Mouse (Mus musculus): ENCODE data around the gene Gm14139. TPM values are rescaled to one million over a fixed set of nuclear protein-coding genes. Genes with fewer than 3 reads are reported as not detected.

Gene Gm14139
- total RNA-seq (2023): not detected

DNA sequence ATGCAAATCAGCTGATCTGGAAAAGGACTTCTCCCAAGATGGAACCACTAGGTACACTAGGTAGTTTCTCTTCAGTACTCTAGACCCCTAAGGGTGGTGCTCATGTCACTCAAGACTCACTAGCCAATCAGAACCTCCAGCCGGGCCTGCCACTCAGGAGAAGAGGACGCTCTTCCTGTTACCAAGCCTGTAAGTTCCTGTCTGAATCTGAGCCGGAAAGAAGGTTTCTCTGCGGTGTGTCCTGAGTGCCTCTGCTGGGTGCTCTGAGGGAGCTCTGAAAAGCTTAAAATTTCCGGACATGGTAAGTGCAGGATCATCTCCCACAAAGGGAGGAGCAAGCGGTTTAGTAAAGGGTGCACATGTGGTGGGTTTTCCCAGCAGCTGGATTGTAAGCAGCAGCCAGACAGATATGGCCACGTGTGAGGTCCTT lies at the start of gene Gm14139:
TSS of gene Gm14139 (plus strand) at position 186 of the 430 bp plus-strand sequence.

DNA sequence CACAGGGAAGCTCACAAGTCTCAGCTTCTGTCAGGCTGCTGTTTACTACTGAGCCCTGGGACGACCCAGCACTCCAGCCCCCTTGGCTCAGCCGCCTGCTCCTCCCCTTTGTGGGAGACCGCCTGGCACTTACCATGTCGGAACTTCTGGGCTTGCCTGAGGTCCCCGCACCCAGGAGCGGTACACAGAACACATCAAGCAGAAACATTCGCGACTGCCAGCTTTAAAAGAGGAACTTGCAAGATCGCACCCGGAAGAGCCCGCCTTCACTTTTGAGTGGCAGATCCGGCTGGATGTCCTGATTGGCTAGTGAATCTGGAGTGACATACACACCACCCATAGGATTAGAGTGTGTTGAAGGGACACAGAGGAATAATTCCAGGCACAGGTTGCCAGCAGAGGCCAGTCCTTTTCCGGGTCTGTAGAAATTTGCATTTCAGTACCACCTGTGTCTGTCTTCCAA lies 45.1 kb upstream of the Gm14139 start, which contains the start of gene Zfp120:
TSS of gene Zfp120 (minus strand) at position 274 of the 463 bp plus-strand sequence.

DNA sequence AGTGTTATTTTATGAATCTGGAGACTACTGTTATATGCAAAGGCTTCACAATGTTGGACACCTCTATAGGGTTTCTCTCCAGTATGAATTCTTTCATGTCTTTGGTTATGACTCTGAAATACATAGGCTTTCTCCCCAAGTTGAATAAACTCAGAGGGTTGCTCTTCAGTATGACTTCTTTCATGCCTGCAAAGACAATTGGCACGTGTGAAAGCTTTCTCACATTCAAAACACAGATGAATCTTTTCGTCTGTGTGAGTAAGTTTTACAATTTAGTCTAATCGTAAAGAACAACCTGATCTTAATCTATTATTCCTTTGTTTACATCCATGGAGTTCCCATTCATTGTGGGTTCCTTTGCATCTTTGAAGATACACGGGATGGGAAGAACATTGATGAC lies 2.0 kb upstream of the Gm14139 start, which contains the start of gene Gm10770:
TSS of gene Gm10770 (minus strand) at position 101 of the 400 bp plus-strand sequence.

DNA sequence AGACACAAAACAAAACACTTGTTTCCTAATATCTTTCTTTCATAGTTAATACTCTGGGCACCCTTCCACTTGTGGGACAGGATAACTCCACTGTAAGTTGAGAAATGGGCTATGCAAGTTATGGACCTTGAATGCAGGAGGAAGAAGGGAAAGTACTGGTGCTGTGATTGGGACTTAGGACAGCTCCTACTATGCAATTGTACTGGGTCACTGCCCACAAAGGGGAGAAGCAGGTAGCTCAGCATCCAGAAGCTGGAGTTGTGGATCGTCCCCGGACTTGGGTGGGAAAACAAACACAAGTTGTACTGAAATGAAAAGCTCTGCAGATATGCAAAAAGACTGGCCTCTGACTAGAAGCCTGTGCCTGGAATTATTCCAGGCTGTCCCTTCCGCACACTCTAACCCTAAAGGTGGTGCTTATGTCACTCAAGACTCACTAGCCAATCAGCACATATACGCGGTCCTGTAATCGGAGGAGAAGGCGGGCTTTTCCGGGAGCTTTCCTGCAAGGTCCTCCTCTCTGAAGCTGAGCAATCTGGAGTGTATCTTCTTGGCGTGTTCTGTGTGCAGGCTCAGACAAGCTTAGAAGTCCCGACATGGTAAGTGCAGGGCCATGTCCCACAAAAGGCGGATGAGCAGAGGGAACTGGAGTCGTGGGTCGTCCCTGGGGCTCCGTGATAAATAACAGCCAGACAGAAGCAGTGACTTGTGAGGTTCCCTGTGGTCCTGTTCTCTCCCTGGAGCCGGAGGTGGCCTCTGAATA lies 36.2 kb downstream of the Gm14139 start, which contains the start of gene Zfp937:
TSS of gene Zfp937 (plus strand) at position 474 of the 763 bp plus-strand sequence.

Other genes with a start within 250 kb of the Gm14139 start
- gene Zfp120, start 45.0 kb upstream of the Gm14139 start, total RNA-seq (2023): 4.7 TPM
- not detected for gene Gm10770, start 2.1 kb upstream of the Gm14139 start, total RNA-seq (2023)
- 3.5 TPM for gene Zfp937, start 36.3 kb downstream of the Gm14139 start, total RNA-seq (2023)
- 6.2 TPM for gene Gm21994, start 73.8 kb downstream of the Gm14139 start, total RNA-seq (2023)
- not detected for gene Gm14124, start 75.8 kb downstream of the Gm14139 start, total RNA-seq (2023)
- 3.5 TPM for gene Gm10130, start 141.9 kb downstream of the Gm14139 start, total RNA-seq (2023)
- gene 3300002I08Rik, start 181.0 kb downstream of the Gm14139 start, total RNA-seq (2023): 4.3 TPM